Mouse (Mus musculus): Measurements from ENCODE around the gene Hnf4a. TPM values are rescaled to one million over a fixed set of nuclear protein-coding genes. Genes with fewer than 3 reads are reported as not detected.
A peak's percentile ranks its signal among the peaks of the same experiment; 100 is the strongest.

The Hnf4a gene
- polyA plus RNA-seq, 1 experiment from 2014 or later: not detected

GRCm38 (mm10) chr2:163601712-163602100, 95.1 kb downstream of the Hnf4a start:
- Histone ChIP-seq H3K9me3 (no peaks in the 10 kb centered on the region), H3K36me3 (no peaks in the 10 kb centered on the region), H3K9ac (replicated peaks) (no peak overlapping the region), H3K4me2 (replicated peaks) (peak overlapping the region; percentile 97), H3K27me3 (no peaks in the 10 kb centered on the region), H3K4me1 (replicated peaks) (peaks cover 18% of the 10 kb centered on the region), H3K27ac (no peak overlapping the region), H3K4me3 (replicated peaks) (peak overlapping the region; percentile 89)
- 77% methylated on average over 7 of the region's 7 CpGs for WGBS
- ATAC-seq: no peak

GRCm38 (mm10) chr2:163602101-163602971, 95.7 kb downstream of the Hnf4a start, which contains the start of gene Ttpal:
Gene Ttpal, plus strand, starts transcription at chr2:163602314.
- Histone ChIP-seq H3K27ac (peak within 1 kb of the TSS; percentile 93), H3K27me3 (no peaks in the 10 kb centered on the region), H3K4me2 (replicated peaks) (peak within 1 kb of the TSS; percentile 97), H3K9ac (replicated peaks) (peak within 1 kb of the TSS; percentile 93), H3K4me3 (replicated peaks) (peak within 1 kb of the TSS; percentile 89), H3K36me3 (peaks cover 3% of the 10 kb centered on the region), H3K4me1 (replicated peaks) (peaks cover 18% of the 10 kb centered on the region), H3K9me3 (no peaks in the 10 kb centered on the region)
- WGBS: 2% methylated on average over 57 of the region's 57 CpGs
- ATAC-seq: peak; percentile 96

GRCm38 (mm10) chr2:163606161-163606560, 99.6 kb downstream of the Hnf4a start:
- Histone ChIP-seq H3K4me2 (replicated peaks) (no peak overlapping the region), H3K27ac (no peak overlapping the region), H3K4me3 (replicated peaks) (no peak overlapping the region), H3K27me3 (no peaks in the 10 kb centered on the region), H3K9ac (replicated peaks) (no peak overlapping the region), H3K9me3 (no peaks in the 10 kb centered on the region), H3K36me3 (peaks cover 28% of the 10 kb centered on the region), H3K4me1 (replicated peaks) (peaks cover 18% of the 10 kb centered on the region)
- no peak for ATAC-seq
- 90% methylated on average over 7 of the region's 7 CpGs for WGBS

GRCm38 (mm10) chr2:163608008-163608407, 101.4 kb downstream of the Hnf4a start:
- H3K27me3 ChIP-seq: no peaks in the 10 kb centered on the region
- H3K36me3 ChIP-seq: peaks cover 44% of the 10 kb centered on the region
- no peak overlapping the region for H3K4me3 ChIP-seq (replicated peaks)
- H3K9me3 ChIP-seq: no peaks in the 10 kb centered on the region
- no peak overlapping the region for H3K9ac ChIP-seq (replicated peaks)
- peaks cover 9% of the 10 kb centered on the region for H3K4me1 ChIP-seq (replicated peaks)
- no peak overlapping the region for H3K4me2 ChIP-seq (replicated peaks)
- ATAC-seq: no peak
- WGBS: 95% methylated on average over 7 of the region's 7 CpGs
- H3K27ac ChIP-seq: no peak overlapping the region

- H3K9ac ChIP-seq (replicated peaks): no peak overlapping the region
- H3K27me3 ChIP-seq: no peaks in the 10 kb centered on the region
- H3K36me3 ChIP-seq: peaks cover 59% of the 10 kb centered on the region
- no peaks in the 10 kb centered on the region for H3K9me3 ChIP-seq
- H3K4me3 ChIP-seq (replicated peaks): no peak overlapping the region
- no peak overlapping the region for H3K4me2 ChIP-seq (replicated peaks)
- no peak for ATAC-seq
- WGBS: 88% methylated on average over 12 of the region's 12 CpGs
- H3K4me1 ChIP-seq (replicated peaks): no peaks in the 10 kb centered on the region
- H3K27ac ChIP-seq: no peak overlapping the region
Measured at GRCm38 (mm10) chr2:163609281-163609975, 102.8 kb downstream of the Hnf4a start.

GRCm38 (mm10) chr2:163611176-163611575, 104.6 kb downstream of the Hnf4a start:
- Histone ChIP-seq H3K4me2 (replicated peaks) (no peak overlapping the region), H3K4me1 (replicated peaks) (no peaks in the 10 kb centered on the region), H3K9ac (replicated peaks) (no peak overlapping the region), H3K27ac (no peak overlapping the region), H3K27me3 (no peaks in the 10 kb centered on the region), H3K4me3 (replicated peaks) (no peak overlapping the region), H3K36me3 (peaks cover 76% of the 10 kb centered on the region), H3K9me3 (no peaks in the 10 kb centered on the region)
- no peak for ATAC-seq
- WGBS: 81% methylated on average over 9 of the region's 9 CpGs

GRCm38 (mm10) chr2:163613206-163613605, 106.6 kb downstream of the Hnf4a start:
- no peak for ATAC-seq
- 93% methylated on average over 5 of the region's 5 CpGs for WGBS
- no peaks in the 10 kb centered on the region for H3K9me3 ChIP-seq
- H3K27me3 ChIP-seq: no peaks in the 10 kb centered on the region
- no peak overlapping the region for H3K27ac ChIP-seq
- H3K4me2 ChIP-seq (replicated peaks): no peak overlapping the region
- peaks cover 76% of the 10 kb centered on the region for H3K36me3 ChIP-seq
- no peak overlapping the region for H3K4me3 ChIP-seq (replicated peaks)
- H3K4me1 ChIP-seq (replicated peaks): no peaks in the 10 kb centered on the region
- no peak overlapping the region for H3K9ac ChIP-seq (replicated peaks)

GRCm38 (mm10) chr2:163613990-163614389, 107.4 kb downstream of the Hnf4a start:
- ATAC-seq: no peak
- H3K9me3 ChIP-seq: no peaks in the 10 kb centered on the region

GRCm38 (mm10) chr2:163615401-163615800, 108.8 kb downstream of the Hnf4a start:
- Histone ChIP-seq H3K4me2 (replicated peaks) (no peak overlapping the region), H3K36me3 (peaks cover 89% of the 10 kb centered on the region), H3K9ac (replicated peaks) (no peak overlapping the region), H3K27ac (no peak overlapping the region), H3K4me1 (replicated peaks) (no peaks in the 10 kb centered on the region), H3K9me3 (no peaks in the 10 kb centered on the region), H3K4me3 (replicated peaks) (no peak overlapping the region), H3K27me3 (no peaks in the 10 kb centered on the region)
- ATAC-seq: no peak
- 91% methylated on average over 9 of the region's 9 CpGs for WGBS

More at GRCm38 (mm10) chr2:163613990-163614389, 107.4 kb downstream of the Hnf4a start:
- Histone ChIP-seq H3K27ac (no peak overlapping the region), H3K4me2 (replicated peaks) (no peak overlapping the region), H3K9ac (replicated peaks) (no peak overlapping the region), H3K4me3 (replicated peaks) (no peak overlapping the region), H3K36me3 (peaks cover 83% of the 10 kb centered on the region), H3K27me3 (no peaks in the 10 kb centered on the region), H3K4me1 (replicated peaks) (no peaks in the 10 kb centered on the region)
- 91% methylated on average over 4 of the region's 4 CpGs for WGBS

GRCm38 (mm10) chr2:163615906-163616651, 109.5 kb downstream of the Hnf4a start:
- Histone ChIP-seq H3K4me3 (replicated peaks) (no peak overlapping the region), H3K4me1 (replicated peaks) (no peaks in the 10 kb centered on the region), H3K9me3 (no peaks in the 10 kb centered on the region), H3K4me2 (replicated peaks) (no peak overlapping the region), H3K36me3 (peaks cover 89% of the 10 kb centered on the region), H3K9ac (replicated peaks) (no peak overlapping the region), H3K27me3 (no peaks in the 10 kb centered on the region), H3K27ac (no peak overlapping the region)
- WGBS: 88% methylated on average over 4 of the region's 4 CpGs
- no peak for ATAC-seq

- Histone ChIP-seq H3K27ac (no peak overlapping the region), H3K4me2 (replicated peaks) (no peak overlapping the region), H3K27me3 (no peaks in the 10 kb centered on the region), H3K9ac (replicated peaks) (no peak overlapping the region), H3K4me1 (replicated peaks) (no peaks in the 10 kb centered on the region), H3K36me3 (peaks cover 87% of the 10 kb centered on the region), H3K4me3 (replicated peaks) (no peak overlapping the region), H3K9me3 (no peaks in the 10 kb centered on the region)
- ATAC-seq: no peak
- WGBS: 83% methylated on average over 3 of the region's 3 CpGs
Measured at GRCm38 (mm10) chr2:163616652-163617227, 110.1 kb downstream of the Hnf4a start.
